Mouse (Mus musculus) neural tube, postnatal 0 days (tissue): ENCODE measurements around the gene Ascc2. TPM values are rescaled to one million over a fixed set of nuclear protein-coding genes. Genes with fewer than 3 reads are reported as not detected.

Experiments
- polyA plus RNA-seq: library from polyadenylated mRNA; unstranded; fragments of >200 nt; fragmentation: Nextera tagmentation; extraction: Ambion mirVana; gene quantifications from 2 replicates; pipeline ENCODE4 v1.2.1, GENCODE M21; 2015

Gene Ascc2
- 15.1 and 16.0 TPM in 2 replicates for polyA plus RNA-seq

DNA sequence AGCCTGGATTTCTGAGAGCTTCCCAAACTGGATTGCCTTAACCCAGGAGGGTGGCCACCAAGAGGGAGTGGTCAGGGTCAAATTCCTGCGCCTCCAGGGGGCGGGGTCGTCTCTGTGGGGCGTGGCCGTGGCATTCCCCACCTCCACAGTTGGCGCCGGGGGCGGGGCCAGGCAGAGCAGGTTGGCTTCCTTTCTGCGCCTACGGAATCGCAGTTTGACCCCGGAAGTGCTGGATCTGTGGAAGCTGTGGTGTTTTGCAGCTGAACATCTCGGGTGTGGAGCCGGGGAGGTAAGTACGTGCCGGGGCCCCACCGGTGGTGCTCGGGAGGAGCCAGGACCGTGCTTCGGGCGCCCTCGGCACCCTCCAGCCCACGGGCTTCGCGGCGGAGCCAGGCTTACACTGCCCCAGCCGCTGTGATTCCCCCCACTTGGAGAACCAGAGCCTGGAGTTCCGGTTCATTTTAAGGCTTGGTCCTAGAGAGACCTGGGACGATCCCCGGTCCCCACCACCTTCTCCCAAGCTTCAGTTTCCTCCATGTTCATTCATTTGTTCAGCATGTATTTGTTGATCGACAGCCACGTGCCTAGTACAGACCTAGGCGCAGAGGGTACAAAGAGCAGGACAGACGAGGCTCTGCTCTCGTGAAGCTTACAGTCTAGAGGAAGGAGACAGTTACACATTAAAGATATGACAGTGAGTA, at the start of gene Ascc2:
Gene Ascc2, plus strand, starts transcription at position 214 of the 701 bp plus-strand sequence.

DNA sequence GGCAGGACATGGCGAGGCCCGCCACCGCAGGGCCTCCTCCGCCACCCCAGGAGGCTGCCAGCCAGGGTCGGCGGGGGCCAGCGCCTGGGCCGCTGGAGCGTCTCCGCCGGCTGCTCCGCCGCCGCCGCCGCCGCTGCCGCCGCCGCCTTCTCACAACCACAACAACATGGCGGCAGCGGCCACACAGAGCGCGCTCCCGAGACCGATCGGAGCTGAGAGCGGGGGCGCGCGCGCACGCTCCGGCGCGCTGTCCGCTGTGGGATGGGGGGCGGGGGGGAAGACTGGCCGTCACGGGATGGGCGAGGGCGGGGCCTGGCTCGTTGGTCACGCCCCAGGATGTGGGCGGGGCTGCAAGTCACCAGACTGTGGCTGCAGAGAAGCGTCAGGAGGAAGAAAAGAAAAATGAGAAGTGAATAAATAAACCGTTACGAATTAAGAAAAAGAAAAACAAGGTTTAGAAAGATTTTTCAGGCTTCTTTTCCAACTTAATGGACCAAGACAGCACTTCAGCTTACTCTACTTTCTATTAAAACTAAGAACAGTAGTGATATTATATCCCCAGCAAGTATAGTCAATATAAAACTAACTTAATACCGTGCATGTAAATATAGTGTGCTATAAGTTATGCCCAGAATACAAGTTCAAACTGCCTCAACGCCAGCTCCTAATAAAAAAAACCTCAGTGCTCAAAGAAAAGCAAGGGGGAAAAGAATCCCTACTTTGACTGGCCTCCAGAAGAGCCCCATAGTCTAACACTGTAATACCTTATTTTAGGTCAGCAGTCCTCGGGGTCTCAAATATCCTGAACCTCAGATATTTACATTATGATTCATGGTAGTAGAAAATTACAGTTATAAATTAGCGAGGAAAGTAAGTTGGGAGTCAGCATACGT, 42.7 kb upstream of the Ascc2 start, which contains the start of gene Mtmr3:
Gene Mtmr3, minus strand, starts transcription at position 256 of the 893 bp plus-strand sequence.

GRCm38 (mm10) chr11:4620017-4620485, 17.5 kb upstream of the Ascc2 start, which contains the start of gene Gm11032:
Gene Gm11032 (plus strand): TSS chr11:4620067.

GRCm38 (mm10) chr11:4704072-4704964, 66.8 kb downstream of the Ascc2 start, which contains the start of the genes Uqcr10 and Zmat5:
Gene Uqcr10 (minus strand): TSS chr11:4704342.
Gene Zmat5 (plus strand): TSS chr11:4704678.

Other genes starting within 250 kb of the Ascc2 start
- 0.18 TPM in 1 of 2 replicates, not detected in the other for gene Hormad2, start 196.6 kb upstream of the Ascc2 start, polyA plus RNA-seq
- 19.9 and 22.5 TPM in 2 replicates for gene Mtmr3, start 42.9 kb upstream of the Ascc2 start, polyA plus RNA-seq
- gene Gm11032, start 17.7 kb upstream of the Ascc2 start, polyA plus RNA-seq: not detected in 2 replicates
- gene Uqcr10, start 66.6 kb downstream of the Ascc2 start, polyA plus RNA-seq: 1,112 and 1,229 TPM in 2 replicates
- gene Zmat5, start 66.9 kb downstream of the Ascc2 start, polyA plus RNA-seq: 58.3 and 60.3 TPM in 2 replicates
- gene Cabp7, start 109.0 kb downstream of the Ascc2 start, polyA plus RNA-seq: 12.4 and 13.4 TPM in 2 replicates
- 43.5 and 44.8 TPM in 2 replicates for gene Nf2, start 211.8 kb downstream of the Ascc2 start, polyA plus RNA-seq
- 110 and 116 TPM in 2 replicates for gene Nipsnap1, start 236.2 kb downstream of the Ascc2 start, polyA plus RNA-seq